Mouse (Mus musculus): Measurements from ENCODE around the gene Tnfrsf13b.

Gene Tnfrsf13b

DNA sequence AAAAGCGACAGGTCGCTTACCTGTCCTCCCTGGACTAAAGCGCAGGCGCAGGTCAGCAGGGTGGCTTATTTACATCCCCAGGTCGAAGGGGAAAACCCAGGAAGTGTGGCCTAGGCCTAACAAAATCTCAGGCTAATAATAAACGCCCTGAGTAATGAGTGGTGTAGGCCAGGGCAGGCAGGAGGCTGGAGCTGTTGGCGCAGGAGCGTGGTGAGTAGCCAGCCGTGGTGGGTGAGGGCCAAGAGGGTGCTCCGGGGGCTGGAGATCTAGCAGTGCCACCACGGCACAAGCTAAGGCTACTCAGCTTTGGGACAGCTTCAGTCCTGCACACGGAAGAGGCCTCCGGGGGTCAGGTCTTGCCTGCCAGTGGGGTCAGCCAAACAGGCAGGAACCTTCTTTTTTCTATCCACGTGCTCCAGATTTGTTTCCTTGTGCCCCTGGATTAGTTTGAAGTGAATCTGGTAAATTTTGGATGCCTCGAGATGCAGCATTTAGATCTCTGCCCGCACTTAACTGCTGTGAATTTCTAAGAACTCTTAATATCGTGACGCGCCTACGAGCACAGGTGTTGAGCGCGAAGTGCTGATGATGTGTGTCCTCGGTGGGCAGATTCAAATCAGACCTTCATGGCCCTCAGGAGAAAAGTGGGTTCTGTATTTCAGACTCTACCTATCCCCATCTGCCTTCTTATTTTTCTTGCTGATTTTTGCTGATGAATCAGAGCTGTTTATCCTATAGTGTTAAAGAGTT, at the start of gene Tnfrsf13b:
Tnfrsf13b (plus strand) TSS at position 150 of the 750 bp plus-strand sequence.
- no peak for DNase-seq (ENCODE audit: low spot score)

DNA sequence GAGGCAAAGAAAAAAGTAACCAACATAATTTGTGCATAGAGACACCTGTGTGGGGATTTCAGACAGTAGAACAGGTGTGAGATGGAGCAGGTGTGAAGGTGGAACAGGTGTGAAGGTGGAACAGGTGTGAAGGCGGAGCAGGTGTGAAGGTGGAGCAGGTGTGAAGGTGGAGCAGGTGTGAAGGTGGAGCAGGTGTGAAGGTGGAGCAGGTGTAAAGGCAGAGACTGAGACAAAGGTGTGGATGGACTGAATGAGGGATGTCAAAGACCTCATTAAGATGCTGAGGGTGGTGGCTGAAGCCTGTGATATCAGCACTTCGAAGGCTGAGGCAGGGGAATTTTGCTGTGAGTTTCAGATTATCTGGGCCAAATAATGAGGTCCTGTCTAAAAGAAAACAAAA, 44.9 kb upstream of the Tnfrsf13b start:
- no peak for DNase-seq (ENCODE audit: low spot score)

DNA sequence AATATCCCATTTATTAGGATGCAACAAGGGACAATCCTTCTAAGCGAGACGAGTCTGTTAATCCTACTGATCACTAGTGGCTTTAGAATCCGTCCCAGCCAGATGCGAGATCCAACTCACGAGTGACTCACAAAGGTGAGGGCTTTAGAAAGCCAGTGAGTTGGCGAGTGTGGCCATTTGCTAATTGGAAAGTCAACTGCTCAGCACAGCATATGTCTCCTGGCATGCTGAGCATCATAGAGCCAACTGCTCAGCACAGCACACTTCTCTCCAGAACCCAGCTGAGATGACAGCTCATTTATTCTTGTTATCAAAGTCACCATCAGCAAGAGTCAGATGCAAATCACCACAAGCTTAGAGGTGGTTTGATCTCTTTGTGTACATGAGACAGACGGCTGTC, 36.4 kb upstream of the Tnfrsf13b start:
- DNase-seq (ENCODE audit: low spot score) = no peak

GRCm38 (mm10) chr11:61091192-61091591, 35.4 kb upstream of the Tnfrsf13b start:
- peak; percentile 22 for DNase-seq (ENCODE audit: low spot score)

DNA sequence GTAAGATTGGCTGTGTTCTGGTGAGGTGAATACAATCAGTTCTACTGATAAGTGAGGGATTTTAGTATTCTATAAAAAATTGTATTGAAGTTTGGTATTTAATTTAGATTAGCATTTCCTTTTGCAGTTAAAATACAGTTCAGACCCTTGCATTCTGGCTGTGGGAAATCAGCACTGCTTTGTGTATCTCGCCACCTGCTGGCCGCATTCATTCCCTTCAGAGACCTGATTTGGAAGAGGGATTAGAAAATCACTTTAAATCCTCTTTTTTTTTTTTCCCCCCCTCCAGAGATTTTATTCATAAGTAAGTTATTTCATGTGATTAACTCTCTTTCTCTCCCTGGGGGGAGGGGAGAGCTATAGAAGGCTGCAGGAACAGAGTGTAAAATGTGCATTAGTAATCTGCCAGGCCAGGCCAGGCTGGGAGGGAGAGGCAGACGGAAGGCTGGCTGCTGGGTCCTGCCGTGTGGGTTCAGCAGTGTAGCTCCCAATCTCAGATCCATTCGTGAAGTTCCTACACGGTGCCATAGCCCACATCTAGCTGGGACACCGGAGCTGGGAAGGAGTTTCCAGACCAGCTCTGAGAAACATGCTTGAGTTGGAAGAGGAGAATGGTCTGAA, 34.8 kb upstream of the Tnfrsf13b start:
- peak; percentile 90 for DNase-seq (ENCODE audit: low spot score)

DNA sequence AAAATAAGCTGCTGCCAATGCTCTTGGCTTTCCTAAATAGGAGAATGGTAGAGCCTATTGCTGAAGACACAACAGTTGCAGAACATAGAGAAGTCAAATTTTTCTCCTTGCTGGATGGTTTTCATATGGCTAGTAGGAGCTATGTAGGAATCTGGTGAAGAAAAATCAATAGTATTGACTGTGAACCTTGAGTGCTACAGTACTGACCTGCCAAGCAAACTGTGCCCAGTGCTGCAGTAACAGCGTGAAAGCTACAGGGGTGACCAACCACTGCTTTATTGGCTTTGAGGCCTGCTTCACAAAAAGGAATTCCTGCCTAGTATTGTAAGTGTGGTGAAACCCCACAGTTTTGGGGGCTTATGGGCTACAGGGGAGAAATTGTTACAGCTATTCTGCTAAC, 28.5 kb upstream of the Tnfrsf13b start:
- DNase-seq (ENCODE audit: low spot score) = peak; percentile 7

DNA sequence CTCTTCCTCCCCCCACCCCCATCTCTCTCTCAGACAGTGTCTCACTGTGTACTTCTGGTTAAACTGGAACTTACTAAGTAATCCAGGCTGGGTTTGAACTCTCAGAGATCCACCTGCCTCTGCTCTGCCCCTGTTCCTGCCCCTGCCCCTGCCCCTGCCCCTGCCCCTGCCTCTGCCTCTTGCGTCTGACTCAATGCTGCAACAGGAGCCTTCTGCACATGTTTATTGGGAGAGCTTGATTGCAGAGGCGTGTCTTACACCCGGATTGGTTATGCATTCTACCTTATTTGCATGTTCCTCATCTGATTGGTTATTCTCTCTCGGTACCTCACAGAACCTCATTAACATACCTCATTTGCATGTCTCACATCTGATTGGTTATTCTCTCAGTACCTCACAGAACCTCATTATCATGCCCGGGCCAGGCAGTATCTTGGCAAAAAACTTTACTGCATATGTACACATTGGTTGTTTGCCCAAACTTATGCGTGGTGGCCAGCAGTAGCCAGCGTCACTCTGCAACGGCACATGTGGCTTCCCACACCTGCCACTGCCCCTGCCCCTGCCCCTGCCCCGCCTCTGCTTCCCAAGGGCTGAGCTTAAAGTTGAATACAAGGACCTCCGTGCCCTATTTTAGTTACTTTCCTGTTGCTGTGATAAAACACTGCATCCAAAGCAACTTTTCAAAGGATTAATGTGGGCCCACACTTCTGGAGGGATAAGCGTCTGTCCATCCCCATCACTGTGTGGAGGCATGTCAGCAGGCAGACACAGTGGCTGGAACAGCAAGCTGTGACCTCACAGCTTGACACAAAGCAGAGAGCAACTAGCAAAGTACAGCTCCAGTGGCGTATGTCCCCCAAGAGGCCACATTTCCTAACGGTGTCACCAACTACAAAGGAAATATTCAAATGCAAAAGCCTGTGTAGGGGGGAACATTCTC, 23.9 kb upstream of the Tnfrsf13b start:
- peak; percentile 11 for DNase-seq (ENCODE audit: low spot score)

- DNase-seq (ENCODE audit: low spot score) = peak; percentile 98
These were observed 22.2 kb upstream of the Tnfrsf13b start for GRCm38 (mm10) chr11:61104241-61104901.

GRCm38 (mm10) chr11:61108911-61109361, 17.6 kb upstream of the Tnfrsf13b start:
- no peak for DNase-seq (ENCODE audit: low spot score)

DNA sequence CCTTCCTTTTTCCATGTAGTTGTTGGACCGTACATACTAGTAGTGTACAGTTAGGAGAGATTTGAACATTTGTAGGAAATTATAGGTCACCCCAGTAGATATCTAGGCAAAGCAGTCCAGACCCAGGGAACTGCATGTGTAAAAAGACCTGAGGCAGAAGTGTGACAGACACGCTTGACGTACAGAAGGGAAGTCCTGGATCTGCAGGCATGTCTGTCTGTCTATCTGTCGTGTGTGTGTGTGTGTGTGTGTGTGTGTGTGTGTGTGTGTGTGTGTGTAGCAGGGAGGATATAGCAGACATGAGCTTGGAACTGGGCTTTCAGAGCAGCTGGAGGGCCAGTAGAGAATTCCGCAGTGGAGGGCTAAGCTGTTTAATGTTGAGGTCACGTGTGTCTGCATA, 16.8 kb upstream of the Tnfrsf13b start:
- DNase-seq (ENCODE audit: low spot score) = no peak

DNA sequence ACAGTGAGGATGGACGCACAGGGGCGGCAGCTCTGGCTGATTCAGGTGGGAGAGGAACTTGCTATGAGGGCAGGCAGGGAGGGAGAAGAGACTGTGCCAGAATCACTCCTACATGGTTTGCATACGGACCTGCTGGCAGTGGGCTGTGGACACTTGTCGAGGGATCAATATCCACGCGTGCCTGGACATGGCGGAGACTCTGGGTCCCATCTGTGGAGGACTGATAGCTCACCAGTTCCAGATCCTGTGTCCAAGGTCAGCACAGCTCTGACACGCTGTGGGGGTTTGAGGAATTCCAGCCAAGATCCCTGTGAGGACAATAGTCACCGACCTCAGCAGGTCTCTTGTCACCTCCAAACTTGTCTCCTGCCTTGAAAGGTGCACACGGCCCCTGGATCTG, 16.4 kb upstream of the Tnfrsf13b start:
- DNase-seq (ENCODE audit: low spot score) = no peak

DNA sequence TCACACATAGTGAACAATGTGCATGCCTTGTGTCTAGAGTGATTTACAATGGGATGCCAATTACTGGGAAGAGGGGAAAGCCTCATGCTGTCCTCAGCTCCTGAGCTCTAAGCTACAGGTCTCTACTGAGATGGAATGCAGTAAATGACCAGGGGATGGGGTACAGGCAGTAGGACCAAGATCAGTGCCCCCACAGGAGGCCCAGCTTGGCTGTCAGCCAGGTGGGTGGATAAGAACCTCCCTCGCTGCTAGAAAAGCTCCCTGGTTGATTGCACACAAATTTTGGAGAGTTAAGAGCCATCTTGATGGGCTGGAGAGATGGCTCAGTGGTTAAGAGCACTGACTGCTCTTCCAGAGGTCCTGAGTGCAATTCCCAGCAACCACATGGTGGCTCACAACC, 15.6 kb upstream of the Tnfrsf13b start:
- DNase-seq (ENCODE audit: low spot score) = no peak

DNA sequence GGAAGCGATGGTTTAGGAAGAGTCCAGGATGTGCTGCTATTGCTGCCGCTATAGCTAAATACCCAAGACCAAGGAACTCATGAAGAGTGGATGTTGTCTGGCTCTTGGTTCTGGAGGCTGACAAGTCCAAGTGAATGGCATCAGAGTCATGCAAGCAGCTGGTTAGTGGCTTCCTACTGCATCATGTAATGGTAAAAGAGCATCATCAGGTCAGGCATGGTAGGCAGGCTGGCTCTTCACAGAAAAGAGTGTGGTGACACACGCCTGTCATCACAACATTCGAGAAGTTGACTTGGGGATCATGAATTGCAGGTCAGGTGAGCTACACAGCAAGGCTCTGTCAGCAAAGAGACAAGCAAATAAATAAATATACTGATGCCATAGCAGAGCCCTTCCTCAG, 15.1 kb upstream of the Tnfrsf13b start:
- DNase-seq (ENCODE audit: low spot score) = no peak

DNA sequence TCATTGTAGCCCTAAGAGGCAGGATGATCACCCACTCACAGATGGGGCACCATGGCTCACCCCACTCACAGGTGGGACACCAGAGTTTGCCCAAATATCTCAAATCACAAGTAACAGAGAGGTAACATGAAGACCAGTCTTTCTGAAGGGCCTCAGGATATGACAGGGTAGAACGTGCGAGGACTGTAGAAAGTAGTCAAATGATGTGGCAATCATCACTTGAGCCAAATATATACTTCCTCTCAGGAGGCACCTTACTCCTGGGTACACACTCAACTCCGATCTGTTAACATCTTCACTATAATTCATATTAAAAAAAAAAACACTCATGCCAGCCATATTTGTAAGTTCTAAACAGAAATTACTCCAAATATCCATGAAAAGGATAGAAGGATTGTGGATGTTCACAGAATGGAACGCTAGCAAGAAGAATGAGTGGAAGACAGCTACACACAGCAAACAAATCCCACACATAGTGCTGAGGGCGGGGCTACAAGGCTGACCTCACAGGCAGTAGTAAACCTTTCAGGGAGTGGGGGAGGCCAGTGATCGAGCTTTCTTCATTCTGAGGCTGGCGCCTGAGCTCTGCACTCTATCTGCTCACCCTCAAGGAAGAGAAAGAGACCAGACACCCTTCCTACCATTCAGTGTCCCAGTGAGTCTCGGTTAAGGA, 14.1 kb upstream of the Tnfrsf13b start:
- no peak for DNase-seq (ENCODE audit: low spot score)

DNA sequence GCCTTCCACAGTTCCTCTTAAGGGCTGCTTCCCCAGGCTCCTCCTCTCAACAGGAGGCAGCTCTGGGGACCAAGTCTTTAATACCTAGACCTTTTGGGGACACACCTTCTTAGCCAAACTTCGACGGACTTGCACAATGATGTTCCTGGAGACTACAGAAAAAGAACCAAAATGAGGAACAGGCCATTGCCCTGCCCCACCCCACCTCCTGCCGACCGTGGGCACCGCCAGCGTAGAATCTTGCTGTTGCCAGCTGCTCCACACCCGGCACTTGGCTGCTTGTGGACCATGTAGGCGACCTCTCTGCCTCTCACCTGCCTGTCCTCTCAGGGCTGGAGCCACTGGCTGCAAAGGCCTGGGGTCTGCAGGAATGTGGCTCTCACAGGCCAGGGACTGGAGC, 10.3 kb upstream of the Tnfrsf13b start:
- no peak for DNase-seq (ENCODE audit: low spot score)

GRCm38 (mm10) chr11:61119996-61120583, 6.5 kb upstream of the Tnfrsf13b start:
- no peak for DNase-seq (ENCODE audit: low spot score)

DNA sequence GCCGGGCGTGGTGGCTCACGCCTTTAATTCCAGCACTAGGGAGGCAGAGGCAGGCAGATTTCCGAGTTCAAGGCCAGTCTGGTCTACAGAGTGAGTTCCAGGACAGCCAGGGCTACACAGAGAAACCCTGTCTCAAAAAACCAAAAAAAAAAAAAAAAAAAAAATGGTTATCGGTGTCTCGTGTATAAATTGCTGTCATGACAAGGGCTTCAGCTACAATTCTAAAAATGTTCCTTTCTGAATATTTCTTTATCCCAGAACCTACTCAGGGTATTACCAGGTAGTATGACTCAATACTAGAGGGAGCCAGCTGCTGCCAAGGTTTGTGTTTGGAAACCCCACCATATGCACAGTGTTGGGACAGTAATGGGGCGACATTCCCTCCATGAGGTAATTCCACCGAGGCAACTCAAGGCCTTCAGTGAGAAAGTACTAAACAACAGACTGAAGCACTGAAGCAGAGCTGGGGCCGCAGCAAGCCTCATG, 4.2 kb upstream of the Tnfrsf13b start:
- DNase-seq (ENCODE audit: low spot score) = no peak

DNA sequence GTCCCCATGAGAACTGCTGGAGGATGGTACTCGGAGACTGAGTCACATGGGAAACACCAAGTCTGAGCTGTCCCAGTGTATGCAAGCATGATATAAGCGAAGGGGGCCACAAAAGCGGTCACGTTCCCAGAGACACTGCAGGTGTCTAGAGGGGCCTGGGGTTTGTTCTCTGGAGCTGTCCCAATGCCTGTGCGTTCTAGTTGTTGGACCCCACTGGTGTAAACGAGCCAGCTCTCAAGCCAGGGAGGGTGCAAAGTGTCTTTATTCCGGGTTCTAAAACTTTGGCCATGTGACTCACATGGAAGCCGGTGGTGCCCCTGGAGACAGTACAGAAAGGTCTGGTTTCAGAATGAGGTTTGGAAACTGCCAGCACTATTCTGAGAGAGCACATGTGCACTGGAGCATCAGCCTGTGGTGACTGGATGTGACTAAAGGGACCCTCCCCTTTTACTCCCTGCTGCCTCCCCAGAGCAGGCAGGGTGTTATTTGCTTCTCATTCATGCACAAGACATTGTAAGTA, 3.7 kb upstream of the Tnfrsf13b start:
- DNase-seq (ENCODE audit: low spot score) = no peak

GRCm38 (mm10) chr11:61123886-61124285, 2.7 kb upstream of the Tnfrsf13b start:
- no peak for DNase-seq (ENCODE audit: low spot score)

GRCm38 (mm10) chr11:61125970-61126369, 585 bp upstream of the Tnfrsf13b start:
- no peak for DNase-seq (ENCODE audit: low spot score)
